Comparison of ENCODE assay signal across 29 mouse cellular contexts in the genomic region with DNA sequence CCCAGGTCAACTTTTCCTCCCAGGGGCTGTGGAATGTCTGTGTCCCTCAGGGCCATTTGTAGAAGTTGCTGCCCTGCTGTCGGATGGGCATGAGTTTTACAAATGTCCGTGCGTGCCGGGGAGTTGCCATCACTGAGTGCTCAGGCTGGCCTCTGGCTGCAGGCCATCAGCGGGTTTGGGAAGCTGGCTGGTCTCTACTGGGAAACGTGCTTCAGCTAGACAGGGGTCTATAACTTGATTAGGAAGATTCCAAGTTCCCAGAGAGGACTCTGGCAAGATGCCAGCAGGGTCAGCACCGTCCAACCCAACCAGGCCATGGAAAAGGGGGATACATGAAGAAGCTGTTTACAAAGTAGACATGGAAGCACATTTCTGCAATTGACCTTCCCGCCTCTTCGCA.
A peak's percentile ranks its signal among the peaks of the same experiment; 100 is the strongest.
DNase-seq lines count a peak whose midpoint lies in the region; ATAC-seq and TF ChIP-seq lines count a peak whose summit lies in the region.
"Had no signal": no experiment of that assay in that cellular context is flagged by ENCODE, and none has a peak within 500 bp of the region (broad histone marks: within the 10 kb centered on the region; RNA-seq: fewer than 3 reads in every experiment).

No protein-coding gene starts in this region.

- no peaks in the 10 kb centered on the region for H3K36me3 ChIP-seq in hindbrain, postnatal 0 days (ENCODE audit: insufficient read depth, low read length)
- H3K36me3 ChIP-seq in hindbrain, embryonic 14.5 days (replicated peaks; ENCODE audit: control insufficient read depth, insufficient read depth): no peaks in the 10 kb centered on the region
- H3K36me3 ChIP-seq: embryonic facial prominence, embryonic 10.5 days; embryonic facial prominence, embryonic 13.5 days; forebrain, embryonic 12.5 days; forebrain, embryonic 15.5 days; G1E; heart, embryonic 12.5 days; heart, embryonic 15.5 days; hindbrain, embryonic 12.5 days had no signal

- H3K4me2 ChIP-seq in hindbrain, postnatal 0 days (ENCODE audit: low read depth, low read length): no peak overlapping the region
- no peak overlapping the region for H3K4me2 ChIP-seq in hindbrain, embryonic 14.5 days (replicated peaks)
- H3K4me2 ChIP-seq: embryonic facial prominence, embryonic 13.5 days; forebrain, embryonic 12.5 days; forebrain, embryonic 15.5 days; heart, embryonic 12.5 days; heart, embryonic 15.5 days; hindbrain, embryonic 12.5 days had no signal

- H3K9ac ChIP-seq in hindbrain, postnatal 0 days (replicated peaks; ENCODE audit: low read length): no peak overlapping the region
- H3K9ac ChIP-seq in hindbrain, embryonic 14.5 days: no peak overlapping the region
- H3K9ac ChIP-seq: embryonic facial prominence, embryonic 13.5 days; forebrain, embryonic 12.5 days; forebrain, embryonic 15.5 days; heart, embryonic 12.5 days; heart, embryonic 15.5 days; hindbrain, embryonic 12.5 days had no signal

- no peak overlapping the region for H3K27ac ChIP-seq in hindbrain, postnatal 0 days
- H3K27ac ChIP-seq in hindbrain, embryonic 14.5 days: no peak overlapping the region
- H3K27ac ChIP-seq: embryonic facial prominence, embryonic 10.5 days; embryonic facial prominence, embryonic 13.5 days; forebrain, embryonic 12.5 days; forebrain, embryonic 15.5 days; heart, embryonic 15.5 days; hindbrain, embryonic 12.5 days had no signal

- H3K4me3 ChIP-seq in hindbrain, postnatal 0 days (ENCODE audit: low read length): no peak overlapping the region
- H3K4me3 ChIP-seq in hindbrain, embryonic 14.5 days (replicated peaks; ENCODE audit: low read length): no peak overlapping the region
- H3K4me3 ChIP-seq: embryonic facial prominence, embryonic 10.5 days; embryonic facial prominence, embryonic 13.5 days; erythroblast, embryonic 14.5 days; forebrain, embryonic 12.5 days; forebrain, embryonic 15.5 days; heart, embryonic 12.5 days; heart, embryonic 15.5 days; hindbrain, embryonic 12.5 days had no signal

- WGBS in hindbrain, postnatal 0 days: 60% methylated on average over 9 of the region's 9 CpGs
- WGBS in hindbrain, embryonic 14.5 days: 83% methylated on average over 9 of the region's 9 CpGs

- no peaks in the 10 kb centered on the region for H3K4me1 ChIP-seq in hindbrain, postnatal 0 days (ENCODE audit: insufficient read depth, low read length)
- H3K4me1 ChIP-seq in hindbrain, embryonic 14.5 days (replicated peaks; ENCODE audit: control insufficient read depth, insufficient read depth, low read length): no peaks in the 10 kb centered on the region
- H3K4me1 ChIP-seq: embryonic facial prominence, embryonic 10.5 days; embryonic facial prominence, embryonic 13.5 days; hindbrain, embryonic 12.5 days had no signal

- peak; percentile 42 to 53 for DNase-seq in cerebellum, postnatal 14 days
- DNase-seq in hindbrain, postnatal 0 days (ENCODE audit: low spot score): peak; percentile 17
- no peak for DNase-seq in hindbrain, embryonic 14.5 days (ENCODE audit: low spot score)
- DNase-seq in kidney, postnatal 4 days: peak; percentile 12 to 29
- DNase-seq in kidney, adult 9 months: no peak
- DNase-seq in lung, postnatal 10 days: peak; percentile 6
- no peak for DNase-seq in lung, postnatal 4 days
- DNase-seq: adrenal gland, adult 2 months; adrenal gland, postnatal 14 days; B cell, adult 2 months; cerebellum, adult 11-12 months; cerebellum, adult 9-10 months; gastrocnemius, postnatal 25 days; heart, adult 18-20 months; heart, postnatal 14 days had no signal

- H3K9me3 ChIP-seq in hindbrain, postnatal 0 days (ENCODE audit: low read length): no peaks in the 10 kb centered on the region
- H3K9me3 ChIP-seq in hindbrain, embryonic 14.5 days (ENCODE audit: control insufficient read depth, low read length): no peaks in the 10 kb centered on the region
- H3K9me3 ChIP-seq: embryonic facial prominence, embryonic 10.5 days; embryonic facial prominence, embryonic 13.5 days; forebrain, embryonic 12.5 days; forebrain, embryonic 15.5 days; heart, embryonic 12.5 days; heart, embryonic 15.5 days; hindbrain, embryonic 12.5 days had no signal

- no peak for TF ChIP-seq CTCF in hindbrain, postnatal 0 days (IDR thresholded peaks at IDR 0.05; ENCODE audit: low read depth)

- no peak for ATAC-seq in cerebellum, adult (ENCODE audit: insufficient number of reproducible peaks, low FRiP score, low TSS enrichment)
- ATAC-seq in hindbrain, postnatal 0 days: no peak
- no peak for ATAC-seq in hindbrain, embryonic 14.5 days (ENCODE audit: low FRiP score)
- ATAC-seq: forebrain, embryonic 15.5 days; hindbrain, embryonic 16.5 days; inflammation-experienced regulatory T-cells, adult 6 months; intestine, embryonic 16.5 days had no signal

- H3K27me3 ChIP-seq in hindbrain, postnatal 0 days (ENCODE audit: insufficient read depth, low read length): no peaks in the 10 kb centered on the region
- H3K27me3 ChIP-seq in hindbrain, embryonic 14.5 days (ENCODE audit: control insufficient read depth, insufficient read depth, low read length): no peaks in the 10 kb centered on the region
- H3K27me3 ChIP-seq: CH12.LX; embryonic facial prominence, embryonic 13.5 days; forebrain, embryonic 12.5 days; forebrain, embryonic 15.5 days; heart, embryonic 12.5 days; heart, embryonic 15.5 days; hindbrain, embryonic 12.5 days had no signal

Comparison
In these comparisons a context has a peak if more than half of its experiments do, and no peak if none do; other contexts are left out.
1. DNase-seq: peak in cerebellum, postnatal 14 days (2 of 2), hindbrain, postnatal 0 days (single experiment), kidney, postnatal 4 days (2 of 2) and lung, postnatal 10 days (single experiment); none in hindbrain, embryonic 14.5 days (single experiment), kidney, adult 9 months (single experiment) and lung, postnatal 4 days (0 of 2).